Mouse (Mus musculus) C2C12 (cell line): ENCODE results near the gene Anks1b. TPM values are rescaled to one million over a fixed set of nuclear protein-coding genes. Genes with fewer than 3 reads are reported as not detected.

Source experiments
- H3K27me3 ChIP-seq: one replicate; pipeline ENCODE4 v1.6.1; 2011; ENCODE audit not compliant: control insufficient read depth, insufficient read depth, insufficient read length
- H3K36me3 ChIP-seq: one replicate; pipeline ENCODE4 v1.6.1; 2011; ENCODE audit not compliant: control insufficient read depth, insufficient read depth
- H3K4me3 ChIP-seq: one replicate; pipeline ENCODE4 v1.5.1; 2011; ENCODE audit warnings: mild to moderate bottlenecking, control low read depth; ENCODE audit not compliant: poor library complexity, insufficient read depth, severe bottlenecking
- H3K79me2 ChIP-seq: one replicate; pipeline ENCODE4 v1.6.1; 2011; ENCODE audit not compliant: control insufficient read depth, insufficient read depth
- H3K79me3 ChIP-seq: one replicate; pipeline ENCODE4 v1.6.1; 2011; ENCODE audit warnings: low read depth, control low read depth
- H3ac ChIP-seq: one replicate; pipeline ENCODE3; 2011; ENCODE audit warnings: low read depth; ENCODE audit not compliant: control insufficient read depth, insufficient read length
- CEBPB ChIP-seq: IDR thresholded peaks from one replicate; pipeline ENCODE4 v1.6.1; 2011; ENCODE audit warnings: low read depth, mild to moderate bottlenecking, control low read depth, moderate library complexity
- CTCF ChIP-seq: IDR thresholded peaks from one replicate; pipeline ENCODE4 v1.5.1; 2011; ENCODE audit not compliant: control insufficient read depth, insufficient read depth, insufficient read length
- FOSL1 ChIP-seq: IDR thresholded peaks from one replicate; pipeline ENCODE4 v1.8.0; 2011; ENCODE audit warnings: mild to moderate bottlenecking, low read length; ENCODE audit not compliant: poor library complexity, insufficient read depth, severe bottlenecking
- MAX ChIP-seq: IDR thresholded peaks from one replicate; pipeline ENCODE4 v1.6.1; 2011; ENCODE audit warnings: mild to moderate bottlenecking, control low read depth
- MYOD1 ChIP-seq: IDR thresholded peaks from one replicate; pipeline ENCODE4 v1.6.1; 2011; ENCODE audit warnings: low read depth; ENCODE audit not compliant: control insufficient read depth, insufficient read length
- MYOG ChIP-seq: IDR thresholded peaks from one replicate; pipeline ENCODE4 v1.6.1; 2011; ENCODE audit not compliant: control insufficient read depth, insufficient read length; ENCODE audit errors: extremely low read depth
- USF1 ChIP-seq: IDR thresholded peaks from one replicate; pipeline ENCODE4 v1.6.1; 2011; ENCODE audit warnings: low read depth, mild to moderate bottlenecking, control low read depth, moderate library complexity
- polyA plus RNA-seq: library from polyadenylated mRNA; unstranded; fragments of >200 nt; fragmentation: generic; extraction: Trizol; gene quantifications from one replicate; pipeline ENCODE4 v1.2.1, GENCODE M21; 2012; ENCODE audit warnings: missing spikeins

The Anks1b gene
- polyA plus RNA-seq, 1 experiment, result 0.27 TPM

- Histone ChIP-seq H3K4me3 (no peak overlapping the region), H3K79me2 (no peaks in the 10 kb centered on the region), H3K79me3 (no peaks in the 10 kb centered on the region), H3ac (no peak overlapping the region), H3K27me3 (no peaks in the 10 kb centered on the region), H3K36me3 (no peaks in the 10 kb centered on the region)
- no peak for TF ChIP-seq MYOG
- TF ChIP-seq CTCF, result no peak
- TF ChIP-seq USF1, result no peak
- no peak for TF ChIP-seq CEBPB
- no peak for TF ChIP-seq MYOD1
- no peak for TF ChIP-seq FOSL1
- no peak for TF ChIP-seq MAX
Observed at GRCm38 (mm10) chr10:90271321-90271720, 398.0 kb downstream of the Anks1b start.

- no peaks in the 10 kb centered on the region for H3K27me3 ChIP-seq
- H3ac ChIP-seq, result no peak overlapping the region
- no peaks in the 10 kb centered on the region for H3K79me3 ChIP-seq
- no peaks in the 10 kb centered on the region for H3K36me3 ChIP-seq
- TF ChIP-seq CEBPB (peak; percentile 7), MYOG (no peak)
- H3K4me3 ChIP-seq, result no peak overlapping the region
- no peaks in the 10 kb centered on the region for H3K79me2 ChIP-seq
Observed at GRCm38 (mm10) chr10:90273311-90273710, 400.0 kb downstream of the Anks1b start.

GRCm38 (mm10) chr10:90286589-90286988, 413.3 kb downstream of the Anks1b start:
- no peak for TF ChIP-seq MYOD1
- TF ChIP-seq FOSL1, result no peak
- no peak for TF ChIP-seq USF1
- TF ChIP-seq CEBPB, result no peak
- no peak for TF ChIP-seq CTCF
- no peak for TF ChIP-seq MAX
- TF ChIP-seq MYOG, result no peak
- Histone ChIP-seq H3K36me3 (no peaks in the 10 kb centered on the region), H3ac (no peak overlapping the region), H3K79me3 (no peaks in the 10 kb centered on the region), H3K4me3 (no peak overlapping the region), H3K79me2 (no peaks in the 10 kb centered on the region), H3K27me3 (no peaks in the 10 kb centered on the region)

GRCm38 (mm10) chr10:90303249-90303648, 429.9 kb downstream of the Anks1b start:
- no peaks in the 10 kb centered on the region for H3K27me3 ChIP-seq
- no peaks in the 10 kb centered on the region for H3K79me2 ChIP-seq
- no peaks in the 10 kb centered on the region for H3K36me3 ChIP-seq
- no peaks in the 10 kb centered on the region for H3K79me3 ChIP-seq
- H3K4me3 ChIP-seq, result no peak overlapping the region
- no peak for TF ChIP-seq USF1
- TF ChIP-seq CTCF, result no peak
- no peak for TF ChIP-seq MAX
- TF ChIP-seq FOSL1, result no peak
- no peak for TF ChIP-seq MYOD1
- no peak for TF ChIP-seq MYOG
- TF ChIP-seq CEBPB, result no peak
- no peak overlapping the region for H3ac ChIP-seq

- no peaks in the 10 kb centered on the region for H3K79me3 ChIP-seq
- no peak overlapping the region for H3K4me3 ChIP-seq
- no peaks in the 10 kb centered on the region for H3K36me3 ChIP-seq
- H3K27me3 ChIP-seq, result no peaks in the 10 kb centered on the region
- TF ChIP-seq MYOG (no peak), CTCF (no peak), USF1 (no peak), MYOD1 (no peak), FOSL1 (no peak), CEBPB (no peak), MAX (no peak)
- H3K79me2 ChIP-seq, result no peaks in the 10 kb centered on the region
- H3ac ChIP-seq, result no peak overlapping the region
Observed at GRCm38 (mm10) chr10:90306156-90306555, 432.8 kb downstream of the Anks1b start.

GRCm38 (mm10) chr10:90307931-90308555, 434.7 kb downstream of the Anks1b start:
- H3K36me3 ChIP-seq, result no peaks in the 10 kb centered on the region
- no peak for TF ChIP-seq FOSL1
- no peak for TF ChIP-seq CTCF
- TF ChIP-seq USF1, result no peak
- TF ChIP-seq MYOD1, result no peak
- TF ChIP-seq MYOG, result no peak
- TF ChIP-seq MAX, result no peak
- no peak for TF ChIP-seq CEBPB
- H3K79me2 ChIP-seq, result no peaks in the 10 kb centered on the region
- H3ac ChIP-seq, result no peak overlapping the region
- no peaks in the 10 kb centered on the region for H3K27me3 ChIP-seq
- no peak overlapping the region for H3K4me3 ChIP-seq
- no peaks in the 10 kb centered on the region for H3K79me3 ChIP-seq
